Mouse (Mus musculus) spleen, adult 2 months (tissue): Measurements from ENCODE around the gene Iqgap3.

Experiments
- CTCF ChIP-seq: fragments of 200-500 bp; IDR thresholded peaks from 2 replicates; pipeline ENCODE4 v1.5.1; 2011; ENCODE audit warnings: mild to moderate bottlenecking, inconsistent platforms; ENCODE audit not compliant: insufficient read depth, insufficient read length, insufficient replicate concordance; ENCODE audit errors: extremely low read depth
- POLR2A ChIP-seq: fragments of 200-500 bp; IDR thresholded peaks from 2 replicates; pipeline ENCODE4 v1.6.1; 2011; ENCODE audit warnings: low read depth, low read length, inconsistent platforms

DNA sequence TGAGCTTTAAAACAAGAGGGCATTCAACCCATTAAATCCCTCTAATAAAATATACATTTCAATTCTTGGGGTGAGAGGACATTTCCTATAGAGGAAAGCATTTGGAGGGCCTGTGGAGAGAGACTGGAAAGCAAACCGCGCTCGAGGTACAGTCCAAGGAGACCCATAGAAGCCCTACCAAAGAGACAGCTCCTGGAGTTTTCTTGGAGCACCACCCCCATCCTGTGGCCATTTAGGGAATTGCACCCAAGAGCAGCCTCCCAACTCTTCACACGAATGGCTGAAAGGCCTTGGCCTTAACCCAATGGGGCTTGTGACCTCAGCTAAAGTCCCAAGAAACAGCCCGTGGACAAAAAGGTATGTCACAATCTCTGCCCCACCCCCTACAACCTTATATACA, 10.0 kb upstream of the Iqgap3 start:
- peak; percentile 90; the same call in 1 of the 2 replicates for TF ChIP-seq CTCF
- TF ChIP-seq POLR2A = no peak
